Mouse (Mus musculus) brain, embryonic 14.5 days (tissue): ENCODE data around the gene Rpn1.

Experiments
- CTCF ChIP-seq: fragments of 200-500 bp; IDR thresholded peaks from 2 replicates; pipeline ENCODE4 v1.5.1; 2012; ENCODE audit warnings: inconsistent platforms, mild to moderate bottlenecking, moderate library complexity, borderline replicate concordance; ENCODE audit not compliant: insufficient read depth, insufficient read length; ENCODE audit errors: extremely low read depth
- POLR2A ChIP-seq: fragments of 200-500 bp; IDR thresholded peaks from 2 replicates; pipeline ENCODE4 v1.6.1; 2012; ENCODE audit warnings: mild to moderate bottlenecking, inconsistent platforms, borderline replicate concordance; ENCODE audit not compliant: poor library complexity, insufficient read depth, insufficient read length, severe bottlenecking; ENCODE audit errors: extremely low read depth

DNA sequence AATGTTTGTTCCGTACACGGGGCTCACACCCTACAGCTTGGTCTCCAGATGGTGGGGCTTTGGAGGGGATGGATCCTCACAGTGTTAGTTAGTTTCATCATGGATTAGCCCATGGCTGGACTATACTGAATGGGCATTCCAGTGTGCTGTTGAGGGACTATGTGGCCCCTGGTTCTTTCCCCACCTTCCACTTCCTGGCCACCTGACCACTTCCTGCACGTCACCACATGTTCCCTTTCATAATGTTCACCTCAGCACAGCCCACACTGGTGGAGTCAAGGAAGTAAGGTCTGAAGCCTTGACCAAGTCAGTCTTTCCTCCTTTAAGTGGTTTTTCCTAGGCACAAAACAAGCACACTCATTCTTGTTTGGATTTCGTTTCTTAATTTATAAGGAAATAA is 23.7 kb upstream of the Rpn1 start:
- TF ChIP-seq CTCF (no peak), POLR2A (no peak)
